Mouse (Mus musculus) embryonic fibroblast, embryonic 13.5 days (primary cell): Measurements from ENCODE around the gene Phf19.

ENCODE experiments used
- CTCF ChIP-seq: IDR thresholded peaks from 2 replicates; pipeline ENCODE4 v1.5.1; 2011; ENCODE audit warnings: mild to moderate bottlenecking, control low read depth, low read length, moderate library complexity, borderline replicate concordance; ENCODE audit not compliant: insufficient read depth
- POLR2A ChIP-seq: IDR thresholded peaks from 2 replicates; pipeline ENCODE4 v1.6.1; 2011; ENCODE audit warnings: low read depth, mild to moderate bottlenecking, control low read depth, low read length, moderate library complexity

DNA sequence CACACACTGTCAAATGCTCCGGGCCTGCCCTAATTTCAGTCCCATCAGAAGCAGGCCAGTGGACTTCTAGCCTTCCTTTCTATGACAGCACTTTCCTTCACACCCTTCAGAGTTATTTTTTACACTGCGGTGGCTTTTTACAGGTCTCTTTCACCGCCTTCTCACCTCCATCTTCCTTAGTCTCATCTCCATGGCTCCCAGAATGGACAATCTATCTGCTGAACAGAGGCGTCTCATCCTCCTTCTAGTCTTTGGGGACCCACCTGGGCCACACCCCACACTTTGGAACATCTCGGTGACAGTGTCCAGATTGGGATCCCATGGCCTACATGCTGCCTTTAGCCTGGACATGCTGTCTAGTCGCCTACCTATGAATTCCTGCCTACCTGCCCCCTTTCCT lies 47.1 kb upstream of the Phf19 start:
- TF ChIP-seq POLR2A (no peak), CTCF (no peak)
